Mouse (Mus musculus) lung, postnatal 36 days (tissue): ENCODE results near the gene Dedd2.
A peak's percentile ranks its signal among the peaks of the same experiment; 100 is the strongest.

Experiments used
- DNase-seq: peaks from one replicate; pipeline ENCODE4 v3.0.0; 2022; ENCODE audit warnings: mixed read lengths

Dedd2 gene

DNA sequence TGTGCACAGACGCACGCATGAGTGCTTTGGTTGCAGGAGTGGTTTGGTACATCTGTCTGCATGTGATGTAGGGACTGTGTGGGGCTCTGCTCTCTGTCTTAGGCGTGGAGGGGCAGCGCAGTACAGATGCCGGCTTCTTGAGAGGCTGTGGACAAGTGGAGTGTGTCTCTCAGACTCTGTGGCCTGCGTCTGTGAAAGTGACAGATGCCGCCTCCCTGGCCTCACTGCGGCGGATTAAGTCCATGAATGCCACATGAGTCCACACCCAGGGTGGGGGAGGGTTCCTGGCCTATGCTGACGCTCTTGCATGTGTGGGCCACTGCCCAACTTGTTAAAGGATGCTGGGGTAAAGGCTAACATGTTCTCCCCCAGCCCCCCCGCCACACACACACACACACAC, 46.1 kb downstream of the Dedd2 start:
- no peak for DNase-seq

DNA sequence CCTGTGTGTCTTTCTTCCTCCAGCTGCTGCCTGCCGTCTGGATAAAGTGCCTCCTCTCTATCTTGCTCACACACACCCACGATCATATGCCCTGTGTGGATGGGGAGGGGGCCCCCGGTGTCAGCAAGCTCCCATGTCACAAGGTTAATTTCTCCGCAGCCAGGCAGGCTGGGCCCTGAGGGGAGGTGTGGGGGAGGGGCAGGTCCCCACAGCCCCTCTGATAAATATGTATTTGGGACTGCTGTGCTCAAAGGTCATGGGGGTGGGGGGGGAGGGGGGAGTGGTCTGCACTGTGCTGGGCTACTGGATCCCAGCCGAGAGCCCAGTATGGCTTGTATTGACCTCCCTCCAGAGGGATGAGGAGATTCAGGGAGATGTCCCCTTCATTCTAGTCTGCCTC, 47.7 kb downstream of the Dedd2 start:
- no peak for DNase-seq

DNA sequence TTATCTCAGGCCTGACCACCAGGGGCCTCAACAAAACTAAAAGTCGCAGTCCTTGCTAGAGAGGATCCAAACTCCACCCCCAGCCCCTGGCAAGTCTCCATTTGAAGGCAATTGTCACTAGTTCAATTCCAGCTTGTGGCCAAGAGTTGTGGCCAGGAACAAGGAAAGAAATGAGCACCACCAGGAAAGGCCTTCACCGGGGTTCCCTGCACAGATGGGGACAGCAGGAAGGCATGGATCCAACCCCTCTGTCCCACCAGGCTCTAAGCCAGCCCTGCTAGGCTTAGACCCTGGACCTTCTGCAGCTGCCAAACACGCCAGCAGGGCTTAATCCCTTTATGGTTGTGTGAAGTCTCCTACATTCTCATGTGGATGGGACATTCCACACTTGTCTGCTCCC, 49.8 kb downstream of the Dedd2 start:
- DNase-seq, result no peak

DNA sequence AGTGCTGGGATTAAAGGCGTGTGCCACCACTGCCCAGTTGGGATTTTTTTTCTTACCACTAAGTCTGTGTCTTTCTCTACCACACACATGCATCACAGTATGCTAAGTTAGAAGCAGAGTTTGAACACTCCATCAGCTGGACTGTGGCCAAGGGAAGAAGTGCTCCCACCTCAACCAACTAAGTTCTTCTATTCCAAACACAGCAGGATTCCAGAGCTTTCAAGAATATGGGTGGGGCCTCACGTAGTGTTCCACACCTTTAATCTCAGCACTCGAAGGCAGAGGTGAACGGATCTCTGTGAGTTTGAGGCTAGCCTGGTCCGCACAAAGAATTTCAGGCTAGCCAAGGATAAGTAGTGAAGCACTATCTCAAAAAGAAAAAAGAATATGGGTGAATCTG, 54.3 kb downstream of the Dedd2 start:
- DNase-seq, result no peak

DNA sequence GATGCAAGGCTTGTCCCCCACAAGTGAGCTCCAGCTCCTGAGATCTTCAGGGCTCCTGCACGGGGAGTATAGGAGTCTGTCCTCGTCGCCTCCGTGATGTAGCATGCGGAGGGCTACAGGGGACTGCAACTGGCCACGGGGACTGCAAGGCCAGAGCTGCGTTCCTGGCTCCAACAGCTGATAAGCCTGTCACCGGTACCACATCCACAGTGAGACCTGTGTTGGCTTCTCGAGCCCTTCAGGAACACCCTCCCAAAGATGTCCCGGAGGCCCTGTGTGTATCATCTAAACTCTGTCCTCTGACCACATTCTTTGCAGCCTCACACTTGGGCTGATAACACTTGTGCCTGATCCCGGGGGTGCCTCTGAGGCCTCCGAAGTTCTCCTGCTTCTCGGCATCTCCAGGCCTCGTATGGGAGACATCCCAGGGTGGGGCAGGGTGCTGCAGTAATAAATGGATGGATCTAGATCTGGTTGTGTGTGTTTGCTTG, 64.2 kb downstream of the Dedd2 start:
- no peak for DNase-seq

DNA sequence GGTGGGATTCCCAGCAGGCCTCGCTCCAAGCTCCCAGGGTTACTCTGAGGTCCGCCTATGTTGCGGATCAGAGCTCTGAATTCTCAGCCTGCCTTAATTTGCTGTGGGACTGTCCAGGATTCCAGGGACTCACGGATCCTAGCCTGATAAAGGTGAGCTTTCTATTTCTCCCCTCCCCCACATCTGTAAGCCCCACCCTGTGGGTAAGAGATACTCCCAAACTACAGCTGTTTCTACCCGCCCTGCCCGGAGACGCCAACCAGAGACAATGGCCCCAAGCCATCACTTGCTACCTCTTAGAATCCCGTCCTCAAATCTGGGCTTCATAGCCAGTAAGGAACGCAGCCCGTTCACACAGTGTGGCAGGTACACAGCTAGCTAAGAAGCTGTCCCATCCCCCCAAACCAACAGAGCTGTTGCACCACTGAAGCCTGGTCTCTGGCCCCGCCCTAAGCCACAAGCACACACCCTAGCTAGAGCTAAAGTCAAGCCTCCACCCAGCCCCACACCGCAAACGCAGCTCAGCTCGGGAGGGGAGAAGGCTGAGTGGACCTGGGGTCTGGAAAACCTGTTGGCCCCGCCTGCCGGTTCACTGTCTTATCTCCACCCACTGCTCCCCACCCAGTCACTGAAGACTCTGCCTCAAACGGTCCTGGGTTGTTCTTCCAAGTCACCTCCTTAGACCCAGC, 64.8 kb downstream of the Dedd2 start:
- DNase-seq, result peak; percentile 76

DNA sequence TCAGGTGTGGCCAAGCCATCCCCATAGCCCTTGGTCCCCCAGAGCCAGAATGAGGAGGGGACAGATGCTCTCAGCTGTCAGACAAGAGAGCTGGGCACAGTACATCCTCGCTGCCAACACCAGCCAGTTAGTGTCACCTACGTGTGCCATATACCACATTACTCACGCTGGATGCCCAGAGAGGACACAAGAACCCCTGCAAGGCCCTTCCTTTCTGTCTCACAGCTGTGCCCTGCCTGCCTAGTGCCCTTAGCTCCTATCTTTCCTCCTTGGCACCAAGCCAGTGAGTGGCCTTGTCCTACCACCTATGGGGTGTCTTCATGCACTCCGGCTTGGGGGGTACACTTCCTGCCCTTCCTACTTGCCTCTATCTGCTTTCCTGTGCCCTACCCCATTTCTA, 65.8 kb downstream of the Dedd2 start:
- no peak for DNase-seq

DNA sequence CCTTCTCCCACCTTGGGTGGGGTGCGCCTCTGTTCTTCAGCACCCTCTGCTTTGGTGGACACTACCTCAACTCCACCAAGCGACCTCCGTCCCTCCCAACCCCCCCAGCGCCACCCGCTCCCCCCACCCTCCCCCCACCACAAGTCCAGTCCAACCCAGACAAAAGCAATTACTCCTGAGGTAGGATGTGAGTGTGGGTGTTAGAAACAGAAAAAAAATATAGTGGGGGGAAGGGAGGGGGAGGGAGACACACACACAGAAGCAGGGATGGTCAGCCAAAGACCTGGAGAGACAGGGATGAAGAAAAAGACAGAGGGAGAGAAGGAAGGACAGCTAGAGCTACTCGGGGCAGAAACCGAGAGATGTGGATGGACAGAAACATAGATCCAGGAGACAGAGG, 66.6 kb downstream of the Dedd2 start:
- no peak for DNase-seq

DNA sequence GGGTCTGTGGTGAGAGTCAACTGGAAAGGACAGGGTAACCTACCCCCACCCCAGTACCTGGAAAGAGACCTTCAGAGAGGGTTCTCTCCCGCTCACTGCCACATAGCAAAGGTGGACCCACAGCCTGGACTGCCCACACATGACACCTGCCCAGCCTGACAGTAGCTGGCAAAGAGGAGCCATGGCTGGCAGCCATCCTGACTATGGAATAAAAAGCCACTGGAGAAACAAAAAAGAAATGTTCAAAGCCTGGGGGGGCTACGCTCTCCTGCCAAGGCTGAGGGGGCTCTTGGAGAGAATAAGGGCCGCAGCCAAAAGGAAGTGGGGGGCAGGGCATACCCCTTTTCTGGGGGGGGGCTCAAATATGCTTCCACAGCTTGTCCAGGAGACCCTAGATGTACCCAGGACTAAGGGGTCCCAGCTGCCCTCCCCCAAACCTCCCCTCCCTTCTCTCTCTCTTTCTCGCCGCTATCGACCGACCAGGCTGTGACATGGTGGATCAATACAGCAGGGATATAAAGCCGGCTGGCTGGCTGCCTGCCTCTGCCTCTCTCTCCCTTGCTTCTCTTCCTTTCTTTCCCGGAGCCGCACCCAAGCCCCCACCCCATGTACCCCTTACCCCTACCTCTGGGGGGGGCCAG, 68.4 kb downstream of the Dedd2 start:
- DNase-seq, result no peak

DNA sequence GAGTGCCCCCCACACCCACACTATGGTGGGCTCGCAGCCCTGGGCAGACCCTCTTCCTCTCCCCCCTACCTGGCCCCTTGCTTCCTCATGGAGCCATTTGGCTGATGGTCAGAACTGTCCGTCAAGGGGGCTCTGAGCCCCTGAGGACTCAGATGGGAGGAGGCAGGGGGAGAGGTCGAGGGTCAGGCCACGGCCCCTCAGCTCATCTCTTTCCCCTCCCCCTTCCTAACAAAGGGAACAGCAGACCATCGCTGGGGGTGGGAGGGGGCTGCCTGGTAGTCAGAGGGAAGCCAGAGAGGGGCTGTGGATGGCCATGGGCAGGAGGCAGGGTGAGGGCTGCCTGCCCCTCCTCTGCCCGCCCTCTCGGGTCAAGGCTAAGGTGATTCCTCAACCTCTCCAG, 69.4 kb downstream of the Dedd2 start:
- no peak for DNase-seq

DNA sequence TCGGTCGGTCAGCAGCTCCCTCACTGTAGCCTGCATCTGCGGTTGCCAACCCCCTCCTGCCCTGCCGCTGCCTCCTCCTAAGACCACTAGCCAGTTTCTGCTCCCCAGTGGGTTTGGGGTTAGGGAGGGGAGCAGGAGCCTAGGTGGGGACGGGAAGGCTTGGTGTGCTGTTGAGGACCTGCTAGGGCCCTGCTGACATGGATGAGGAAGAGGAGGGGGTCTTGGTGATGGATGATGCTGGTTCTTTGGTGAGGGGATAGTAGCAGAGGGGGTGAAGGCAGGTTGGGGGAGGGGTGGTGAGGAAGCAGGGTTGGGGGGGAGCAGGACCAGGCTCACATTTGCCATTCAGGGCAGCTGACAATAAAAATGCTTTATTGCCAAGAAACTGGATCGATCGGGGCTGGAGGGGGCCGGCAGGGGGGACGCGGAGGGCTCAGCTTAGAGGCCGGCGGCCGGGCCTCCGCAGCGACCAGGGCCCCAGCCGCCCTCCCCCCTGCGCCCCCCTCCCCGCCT, 70.2 kb downstream of the Dedd2 start:
- no peak for DNase-seq
